8 mouse cellular contexts compared by ENCODE assay signal in the genomic region with DNA sequence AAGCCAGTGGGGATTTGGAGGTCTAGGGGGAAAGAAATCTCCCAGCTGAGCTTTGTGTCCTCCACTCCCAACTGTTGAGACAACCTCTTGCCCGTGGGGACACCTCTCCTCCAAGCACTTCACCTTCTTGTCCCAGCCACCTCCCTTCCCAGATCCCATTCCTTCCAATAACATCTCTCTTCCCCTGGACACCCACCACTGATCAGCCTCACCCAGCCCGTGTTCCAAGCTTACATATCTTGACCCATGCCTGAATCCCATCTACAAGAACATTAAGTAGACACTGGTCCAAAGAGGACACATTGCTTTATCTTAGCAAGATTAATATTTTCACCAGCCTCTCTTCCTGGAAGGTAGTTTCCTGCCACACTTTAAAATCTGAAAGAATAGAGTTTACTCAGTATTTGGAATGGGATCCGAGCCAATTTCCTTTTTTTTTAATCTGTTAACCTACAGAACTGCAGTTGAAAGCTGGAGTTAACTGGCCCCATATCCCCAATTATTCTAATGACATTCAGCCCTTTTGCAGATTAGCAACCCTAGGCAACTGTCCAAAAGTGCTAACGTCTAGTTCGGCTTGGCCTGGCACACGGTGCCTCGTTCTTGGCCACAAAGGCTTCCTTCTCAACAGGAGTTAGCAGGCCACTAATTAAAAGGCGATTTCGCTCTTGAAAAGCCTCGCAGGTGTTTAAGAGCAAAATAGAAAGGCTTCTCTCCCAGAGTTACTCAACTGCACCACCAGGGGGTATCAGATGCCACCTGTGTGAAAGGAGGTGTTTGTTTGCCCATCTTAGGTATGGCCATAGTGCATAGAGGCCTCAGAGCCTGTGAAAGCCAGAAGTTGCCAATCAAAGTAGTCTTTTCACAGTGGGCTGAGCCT. TPM values are rescaled to one million over a fixed set of nuclear protein-coding genes. Genes with fewer than 3 reads are reported as not detected.
DNase-seq lines count a peak whose midpoint lies in the region; ATAC-seq lines count a peak whose summit lies in the region.

No protein-coding gene starts in this region.

- 49% methylated on average over 10 of the region's 10 CpGs for WGBS in heart, embryonic 12.5 days
- 32% methylated on average over 10 of the region's 10 CpGs for WGBS in hindbrain, embryonic 16.5 days

- no peak overlapping the region for H3K9ac ChIP-seq in heart, embryonic 12.5 days
- H3K9ac ChIP-seq in hindbrain, embryonic 16.5 days (ENCODE audit: low read depth, low read length): no peak overlapping the region

- no peak overlapping the region for H3K4me2 ChIP-seq in heart, embryonic 12.5 days
- H3K4me2 ChIP-seq in hindbrain, embryonic 16.5 days (ENCODE audit: low read length): no peak overlapping the region

- peaks cover 12% of the 10 kb centered on the region for H3K4me1 ChIP-seq in heart, embryonic 12.5 days (replicated peaks)
- H3K4me1 ChIP-seq in hindbrain, embryonic 16.5 days (ENCODE audit: control insufficient read depth, insufficient read depth, low read depth, low read length): peaks cover 18% of the 10 kb centered on the region

- DNase-seq in heart, adult 11 months: peak; percentile 82
- peak; percentile 71 for DNase-seq in CD4-positive helper T cell, adult 2 months (ENCODE audit: low read depth, low spot score)
- DNase-seq in cerebellum, adult 8-10 months: peak; percentile 47
- DNase-seq in thymus, postnatal 0 days (ENCODE audit: low spot score): peak; percentile 79
- no peak for DNase-seq in left cerebral cortex, adult 11 months (ENCODE audit: low spot score)

- ATAC-seq in heart, embryonic 12.5 days (ENCODE audit: insufficient number of reproducible peaks, low FRiP score): no peak
- peak; percentile 55 for ATAC-seq in hindbrain, embryonic 16.5 days
- ATAC-seq in megakaryocyte, adult 5-6 weeks (ENCODE audit: poor library complexity, severe bottlenecking): 0 out of 2 replicates have a peak, but pooled peaks have one; percentile 28

- no peaks in the 10 kb centered on the region for H3K27me3 ChIP-seq in heart, embryonic 12.5 days (replicated peaks)
- 0 out of 2 replicates have a peak, but pooled peaks cover 3% of the 10 kb centered on the region for H3K27me3 ChIP-seq in hindbrain, embryonic 16.5 days (replicated peaks; ENCODE audit: control insufficient read depth, insufficient read depth, low read length)

- no peak overlapping the region for H3K27ac ChIP-seq in heart, embryonic 12.5 days (ENCODE audit: poor library complexity, severe bottlenecking)
- H3K27ac ChIP-seq in hindbrain, embryonic 16.5 days (ENCODE audit: low read depth, low read length): no peak overlapping the region

- H3K4me3 ChIP-seq in heart, embryonic 12.5 days: no peak overlapping the region
- no peak overlapping the region for H3K4me3 ChIP-seq in hindbrain, embryonic 16.5 days (ENCODE audit: low read length)

- H3K9me3 ChIP-seq in heart, embryonic 12.5 days (replicated peaks): no peaks in the 10 kb centered on the region
- no peaks in the 10 kb centered on the region for H3K9me3 ChIP-seq in hindbrain, embryonic 16.5 days (ENCODE audit: control insufficient read depth, low read length)

- no peaks in the 10 kb centered on the region for H3K36me3 ChIP-seq in heart, embryonic 12.5 days
- H3K36me3 ChIP-seq in hindbrain, embryonic 16.5 days (ENCODE audit: control insufficient read depth, insufficient read depth, low read length): 0 out of 2 replicates have a peak, but pooled peaks cover 5% of the 10 kb centered on the region

RNA-seq across cellular contexts. Expression of gene Lrrc8c, which starts 26.6 kb away (rescaled TPM):
- 27.1 and 35.1 TPM in 2 replicates for polyA plus RNA-seq in heart, embryonic 12.5 days (2016; fragmentation: Nextera tagmentation; extraction: Ambion mirVana)
- 14.1 and 15.1 TPM in 2 replicates for polyA plus RNA-seq in hindbrain, embryonic 16.5 days (2015; fragmentation: Nextera tagmentation; extraction: Ambion mirVana)
- 51.2 and 57.7 TPM in 2 replicates for total RNA-seq in megakaryocyte, adult 5-6 weeks (2015)
- 9.7 and 12.2 TPM in 2 replicates for total RNA-seq in megakaryocyte, adult 5-6 weeks (2017)
- 24.5 and 26.2 TPM in 2 replicates for polyA plus RNA-seq in thymus, postnatal 0 days (2015; fragmentation: Nextera tagmentation; extraction: Ambion mirVana)
